Mouse (Mus musculus): Measurements from ENCODE around the gene Defb26. TPM values are rescaled to one million over a fixed set of nuclear protein-coding genes. Genes with fewer than 3 reads are reported as not detected.

The Defb26 gene
- not detected in 2 replicates for polyA plus RNA-seq (2012; rRNA removed)

DNA sequence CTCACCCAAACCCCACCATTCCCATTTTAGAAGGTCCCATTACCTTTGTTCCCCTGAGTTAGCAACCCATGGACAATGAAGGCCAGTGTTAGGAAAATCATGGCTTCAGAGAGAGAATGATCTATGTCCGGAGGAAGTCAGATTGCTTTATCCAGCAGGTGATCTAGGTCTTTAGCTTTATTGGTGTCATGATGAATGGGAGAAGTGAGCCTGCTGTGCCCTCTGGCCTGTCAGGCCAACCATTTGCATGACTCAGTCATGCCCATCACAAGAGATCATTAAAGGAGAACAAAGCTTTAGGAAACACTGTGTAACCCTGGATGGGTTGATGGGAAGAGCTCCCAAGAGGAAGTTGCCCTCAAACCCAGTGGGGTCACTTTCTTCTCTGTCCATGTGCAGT, at the start of gene Defb26:
Gene Defb26 (minus strand): TSS at position 101 of the 400 bp plus-strand sequence.
- Histone ChIP-seq H3K36me3 (ENCODE audit: control insufficient read depth, insufficient read depth, low read length) (no peaks in the 10 kb centered on the region), H3K27ac (ENCODE audit: insufficient read depth, low read length) (no peak within 1 kb of the TSS), H3K4me3 (ENCODE audit: extremely low read depth, insufficient read depth, insufficient read length) (no peak within 1 kb of the TSS), H3K27me3 (ENCODE audit: control insufficient read depth, insufficient read depth, low read length) (no peaks in the 10 kb centered on the region), H3K4me1 (ENCODE audit: control insufficient read depth, insufficient read depth, insufficient read length) (no peaks in the 10 kb centered on the region)
- DNase-seq (ENCODE audit: low read depth in 1 of 2, low spot score in 2 of 2): no peak
- no peak for TF ChIP-seq POLR2A (IDR thresholded peaks at IDR 0.05; ENCODE audit: low read depth, low read length)
- no peak for TF ChIP-seq CTCF (IDR thresholded peaks at IDR 0.05; ENCODE audit: extremely low read depth, insufficient read depth, insufficient read length, insufficient replicate concordance)
- 80% methylated on average over 1 of the region's 1 CpGs for WGBS

DNA sequence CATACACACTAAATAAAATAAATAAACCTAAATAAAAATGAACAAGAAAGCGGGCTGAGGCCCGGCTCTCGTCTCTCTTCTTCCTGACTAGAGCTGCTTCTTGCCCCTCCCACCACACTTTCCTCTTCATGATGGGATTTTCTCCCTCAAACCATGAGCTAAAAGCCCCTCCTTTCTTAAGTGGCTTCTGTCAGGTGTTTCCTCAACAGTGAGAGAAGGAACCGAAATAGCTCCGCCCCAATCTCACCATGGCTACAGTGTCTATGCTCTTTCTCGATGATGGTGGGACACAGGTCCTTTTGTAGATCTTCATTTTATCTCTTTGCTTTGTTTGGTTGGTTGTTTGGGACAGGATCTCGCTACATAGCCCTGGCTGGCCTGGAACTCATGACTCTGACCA, 45.2 kb upstream of the Defb26 start:
- H3K27ac ChIP-seq (ENCODE audit: insufficient read depth, low read length): no peak overlapping the region
- H3K36me3 ChIP-seq (ENCODE audit: control insufficient read depth, insufficient read depth, low read length): no peaks in the 10 kb centered on the region
- H3K27me3 ChIP-seq (ENCODE audit: control insufficient read depth, insufficient read depth, low read length): no peaks in the 10 kb centered on the region
- H3K4me3 ChIP-seq (ENCODE audit: extremely low read depth, insufficient read depth, insufficient read length): no peak overlapping the region
- 26% methylated on average over 7 of the region's 7 CpGs for WGBS
- TF ChIP-seq CTCF (IDR thresholded peaks at IDR 0.05; ENCODE audit: extremely low read depth, insufficient read depth, insufficient read length, insufficient replicate concordance): no peak
- TF ChIP-seq POLR2A (IDR thresholded peaks at IDR 0.05; ENCODE audit: low read depth, low read length): no peak
- no peak for DNase-seq (ENCODE audit: low read depth in 1 of 2, low spot score in 2 of 2)
- H3K4me1 ChIP-seq (ENCODE audit: control insufficient read depth, insufficient read depth, insufficient read length): no peaks in the 10 kb centered on the region

- H3K27ac ChIP-seq (ENCODE audit: insufficient read depth, low read length): no peak overlapping the region
- H3K36me3 ChIP-seq (ENCODE audit: control insufficient read depth, insufficient read depth, low read length): no peaks in the 10 kb centered on the region
- no peaks in the 10 kb centered on the region for H3K27me3 ChIP-seq (ENCODE audit: control insufficient read depth, insufficient read depth, low read length)
- H3K4me1 ChIP-seq (ENCODE audit: control insufficient read depth, insufficient read depth, insufficient read length): no peaks in the 10 kb centered on the region
- no peak for DNase-seq (ENCODE audit: low read depth in 1 of 2, low spot score in 2 of 2)
- 22% methylated on average over 16 of the region's 16 CpGs for WGBS
- TF ChIP-seq POLR2A (IDR thresholded peaks at IDR 0.05; ENCODE audit: low read depth, low read length): no peak
- TF ChIP-seq CTCF (IDR thresholded peaks at IDR 0.05; ENCODE audit: extremely low read depth, insufficient read depth, insufficient read length, insufficient replicate concordance): peak; percentile 40; the same call in 1 of the 2 replicates
- no peak overlapping the region for H3K4me3 ChIP-seq (ENCODE audit: extremely low read depth, insufficient read depth, insufficient read length)
Measured at GRCm38 (mm10) chr2:152553774-152554423, 42.4 kb upstream of the Defb26 start.

- no peaks in the 10 kb centered on the region for H3K27me3 ChIP-seq (ENCODE audit: control insufficient read depth, insufficient read depth, low read length)
- WGBS: 80% methylated on average over 5 of the region's 5 CpGs
- no peak overlapping the region for H3K4me3 ChIP-seq (ENCODE audit: extremely low read depth, insufficient read depth, insufficient read length)
- TF ChIP-seq POLR2A (IDR thresholded peaks at IDR 0.05; ENCODE audit: low read depth, low read length) (no peak), CTCF (IDR thresholded peaks at IDR 0.05; ENCODE audit: extremely low read depth, insufficient read depth, insufficient read length, insufficient replicate concordance) (no peak)
- DNase-seq (ENCODE audit: low read depth in 1 of 2, low spot score in 2 of 2): no peak
- H3K4me1 ChIP-seq (ENCODE audit: control insufficient read depth, insufficient read depth, insufficient read length): no peaks in the 10 kb centered on the region
- H3K36me3 ChIP-seq (ENCODE audit: control insufficient read depth, insufficient read depth, low read length): no peaks in the 10 kb centered on the region
- no peak overlapping the region for H3K27ac ChIP-seq (ENCODE audit: insufficient read depth, low read length)
Measured at GRCm38 (mm10) chr2:152548124-152548523, 36.6 kb upstream of the Defb26 start.

- no peak overlapping the region for H3K27ac ChIP-seq (ENCODE audit: insufficient read depth, low read length)
- no peak overlapping the region for H3K4me3 ChIP-seq (ENCODE audit: extremely low read depth, insufficient read depth, insufficient read length)
- H3K27me3 ChIP-seq (ENCODE audit: control insufficient read depth, insufficient read depth, low read length): no peaks in the 10 kb centered on the region
- no peaks in the 10 kb centered on the region for H3K36me3 ChIP-seq (ENCODE audit: control insufficient read depth, insufficient read depth, low read length)
- WGBS: 11% methylated on average over 4 of the region's 4 CpGs
- H3K4me1 ChIP-seq (ENCODE audit: control insufficient read depth, insufficient read depth, insufficient read length): no peaks in the 10 kb centered on the region
- DNase-seq (ENCODE audit: low read depth in 1 of 2, low spot score in 2 of 2): no peak
- TF ChIP-seq POLR2A (IDR thresholded peaks at IDR 0.05; ENCODE audit: low read depth, low read length): no peak
- no peak for TF ChIP-seq CTCF (IDR thresholded peaks at IDR 0.05; ENCODE audit: extremely low read depth, insufficient read depth, insufficient read length, insufficient replicate concordance)
Measured at GRCm38 (mm10) chr2:152544691-152545090, 33.2 kb upstream of the Defb26 start.

DNA sequence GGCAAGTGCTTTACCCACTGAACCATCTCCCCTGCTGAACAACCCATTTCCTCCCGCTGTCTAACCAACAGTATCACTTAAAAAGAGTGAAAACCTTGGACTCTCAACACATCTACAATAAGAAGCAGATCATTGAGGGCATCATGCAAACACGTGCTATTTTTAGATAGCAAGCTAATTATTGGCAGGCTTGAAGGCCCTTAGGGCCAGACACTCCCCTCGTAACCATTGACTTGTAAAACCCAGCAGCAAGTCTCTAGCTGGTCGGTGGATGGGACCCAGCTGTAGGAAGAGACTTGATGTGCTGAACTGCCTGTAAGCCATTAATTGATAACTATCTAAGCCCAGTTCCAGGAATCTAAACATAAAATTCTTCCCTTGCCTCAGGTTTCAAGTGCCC, 32.0 kb upstream of the Defb26 start:
- Histone ChIP-seq H3K4me3 (ENCODE audit: extremely low read depth, insufficient read depth, insufficient read length) (no peak overlapping the region), H3K36me3 (ENCODE audit: control insufficient read depth, insufficient read depth, low read length) (no peaks in the 10 kb centered on the region), H3K27me3 (ENCODE audit: control insufficient read depth, insufficient read depth, low read length) (no peaks in the 10 kb centered on the region), H3K27ac (ENCODE audit: insufficient read depth, low read length) (no peak overlapping the region), H3K4me1 (ENCODE audit: control insufficient read depth, insufficient read depth, insufficient read length) (no peaks in the 10 kb centered on the region)
- DNase-seq (ENCODE audit: low read depth in 1 of 2, low spot score in 2 of 2): no peak
- WGBS: 83% methylated on average over 4 of the region's 4 CpGs
- TF ChIP-seq POLR2A (IDR thresholded peaks at IDR 0.05; ENCODE audit: low read depth, low read length): no peak
- TF ChIP-seq CTCF (IDR thresholded peaks at IDR 0.05; ENCODE audit: extremely low read depth, insufficient read depth, insufficient read length, insufficient replicate concordance): no peak

- WGBS: 81% methylated on average over 2 of the region's 2 CpGs
- no peak overlapping the region for H3K27ac ChIP-seq (ENCODE audit: insufficient read depth, low read length)
- TF ChIP-seq POLR2A (IDR thresholded peaks at IDR 0.05; ENCODE audit: low read depth, low read length): no peak
- TF ChIP-seq CTCF (IDR thresholded peaks at IDR 0.05; ENCODE audit: extremely low read depth, insufficient read depth, insufficient read length, insufficient replicate concordance): no peak
Measured at GRCm38 (mm10) chr2:152542897-152543296, 31.4 kb upstream of the Defb26 start.

More at GRCm38 (mm10) chr2:152542897-152543296, 31.4 kb upstream of the Defb26 start:
- H3K27me3 ChIP-seq (ENCODE audit: control insufficient read depth, insufficient read depth, low read length): no peaks in the 10 kb centered on the region
- DNase-seq (ENCODE audit: low read depth in 1 of 2, low spot score in 2 of 2): no peak
- no peaks in the 10 kb centered on the region for H3K4me1 ChIP-seq (ENCODE audit: control insufficient read depth, insufficient read depth, insufficient read length)
- no peaks in the 10 kb centered on the region for H3K36me3 ChIP-seq (ENCODE audit: control insufficient read depth, insufficient read depth, low read length)
- H3K4me3 ChIP-seq (ENCODE audit: extremely low read depth, insufficient read depth, insufficient read length): no peak overlapping the region
